Mouse (Mus musculus) thymus, adult 2 months (tissue): Measurements from ENCODE around the gene Gm20388. TPM values are rescaled to one million over a fixed set of nuclear protein-coding genes. Genes with fewer than 3 reads are reported as not detected.

Experiments
- DNase-seq: peaks from one replicate; pipeline ENCODE4 v3.0.0; 2021
- H3K27ac ChIP-seq: fragments of 200-500 bp; 2 replicates; pipeline ENCODE4 v1.5.1; 2012; ENCODE audit warnings: low read length, control low read depth; ENCODE audit not compliant: control insufficient read depth, insufficient read depth
- H3K27me3 ChIP-seq: fragments of 200-500 bp; 2 replicates; pipeline ENCODE4 v1.6.1; 2012; ENCODE audit warnings: mild to moderate bottlenecking, low read length, moderate library complexity, mixed read lengths; ENCODE audit not compliant: control insufficient read depth, insufficient read depth
- H3K36me3 ChIP-seq: fragments of 200-500 bp; 2 replicates; pipeline ENCODE4 v1.6.1; 2012; ENCODE audit warnings: mild to moderate bottlenecking, low read length, moderate library complexity; ENCODE audit not compliant: control insufficient read depth, insufficient read depth
- H3K4me1 ChIP-seq: fragments of 200-500 bp; replicated peaks from 2 replicates; pipeline ENCODE4 v1.6.1; 2012; ENCODE audit warnings: low read length; ENCODE audit not compliant: control insufficient read depth, insufficient read depth
- H3K4me3 ChIP-seq: fragments of 200-500 bp; 2 replicates; pipeline ENCODE4 v1.5.1; 2012; ENCODE audit warnings: mild to moderate bottlenecking, low read length, control low read depth, moderate library complexity; ENCODE audit not compliant: control insufficient read depth, insufficient read depth
- CTCF ChIP-seq: fragments of 200-500 bp; IDR thresholded peaks from 2 replicates; pipeline ENCODE4 v1.5.1; 2012; ENCODE audit warnings: mild to moderate bottlenecking, control low read depth, low read length, moderate library complexity, borderline replicate concordance; ENCODE audit not compliant: control insufficient read depth, poor library complexity, insufficient read depth; ENCODE audit errors: extremely low read depth
- POLR2A ChIP-seq: fragments of 200-500 bp; IDR thresholded peaks from 2 replicates; pipeline ENCODE4 v1.6.1; 2012; ENCODE audit warnings: mild to moderate bottlenecking, low read length, control low read depth, moderate library complexity; ENCODE audit not compliant: control insufficient read depth, poor library complexity, insufficient read depth; ENCODE audit errors: extremely low read depth
- WGBS: fragments of 180-500 bp; shearing (Covaris S2); methylation state at CpG from one replicate; pipeline ENCODE4 v1.1.7; 2018; 5-methylcytosine and 5-hydroxymethylcytosine counted together
- polyA plus RNA-seq: library from polyadenylated mRNA; depleted of rRNA; stranded (reverse); fragments of >200 nt; gene quantifications from 2 replicates; pipeline ENCODE4 v1.2.3, GENCODE M21; 2012

The Gm20388 gene
- polyA plus RNA-seq, 1 experiment = 103 TPM

DNA sequence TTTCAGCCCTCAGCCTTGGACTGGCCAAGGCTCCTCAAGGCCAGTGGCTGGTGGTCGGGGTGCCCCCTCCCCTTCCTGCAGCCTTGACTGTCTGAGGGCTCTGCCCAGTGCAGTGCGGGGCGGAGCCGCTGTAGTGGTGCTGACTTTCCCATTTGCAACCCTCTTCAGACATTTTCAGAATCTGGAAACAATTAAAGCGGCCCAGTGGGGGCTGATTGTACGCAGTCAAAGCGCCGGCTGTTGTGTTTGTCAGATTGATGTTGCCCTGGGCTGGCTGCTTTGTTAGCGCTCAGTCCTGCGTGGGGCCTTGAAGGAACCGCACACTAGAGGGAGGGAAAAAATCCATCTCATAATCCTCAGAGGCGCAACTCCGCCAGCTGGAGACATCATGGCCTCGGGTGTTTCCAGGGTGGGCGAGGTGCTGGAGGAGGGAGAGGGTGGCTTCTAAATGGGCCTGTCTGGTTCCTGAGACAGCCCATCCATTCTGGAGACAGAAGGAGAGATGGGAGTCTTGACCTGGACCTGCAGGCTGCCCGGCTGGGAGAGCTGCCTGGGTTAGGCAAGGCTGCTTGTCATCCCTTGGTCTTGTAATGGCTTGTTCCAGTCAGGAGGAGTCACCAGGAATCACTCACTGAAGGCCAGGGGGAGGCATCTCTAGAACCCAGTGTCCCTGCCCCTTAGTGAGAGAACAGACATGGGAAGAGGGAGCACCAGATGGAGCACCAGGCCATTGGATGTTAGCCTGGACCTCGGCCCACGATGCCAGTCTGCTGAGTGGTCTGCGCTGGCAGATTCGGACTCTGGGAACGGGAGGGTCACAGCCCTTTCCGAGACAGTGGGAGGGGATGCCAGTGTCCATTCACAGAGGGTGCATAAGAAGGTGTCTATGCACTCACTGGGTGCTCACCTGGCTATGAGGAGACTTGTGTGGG is 388.2 kb downstream of the Gm20388 start:
- H3K4me1 ChIP-seq = peaks cover 29% of the 10 kb centered on the region
- no peak overlapping the region for H3K4me3 ChIP-seq
- H3K27me3 ChIP-seq = no peaks in the 10 kb centered on the region
- no peak for DNase-seq
- H3K36me3 ChIP-seq = no peaks in the 10 kb centered on the region
- 94% methylated on average over 22 of the region's 22 CpGs for WGBS
- no peak overlapping the region for H3K27ac ChIP-seq
- TF ChIP-seq CTCF (no peak), POLR2A (no peak)

DNA sequence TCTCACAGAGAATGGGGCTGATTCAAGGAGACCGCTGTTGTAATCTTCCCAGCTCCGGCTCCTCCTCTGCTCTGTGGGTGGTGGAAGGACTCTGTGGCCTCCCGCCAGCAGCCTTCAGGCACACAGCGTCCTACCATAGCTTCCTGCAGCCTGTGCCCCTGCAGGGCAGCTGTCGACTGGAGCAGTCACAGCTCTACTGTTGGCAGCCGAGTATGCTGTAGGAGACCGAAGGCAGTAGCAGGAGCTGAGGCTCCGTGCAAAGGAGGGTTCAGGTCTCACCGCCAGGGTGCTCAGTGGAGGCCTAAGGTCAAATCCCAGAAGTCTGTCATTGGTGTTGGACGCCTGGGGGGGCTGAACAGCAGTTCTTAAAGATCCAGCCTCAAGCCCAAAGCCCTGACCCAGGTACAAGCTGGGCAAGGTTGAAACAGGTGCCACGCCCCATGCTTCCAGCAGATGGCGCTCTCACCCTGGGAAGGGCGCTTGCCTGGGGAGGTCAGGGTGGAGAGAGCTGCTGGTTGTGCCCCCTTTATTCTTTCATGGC is 390.0 kb downstream of the Gm20388 start:
- H3K27me3 ChIP-seq = no peaks in the 10 kb centered on the region
- H3K4me1 ChIP-seq = peaks cover 24% of the 10 kb centered on the region
- peak; percentile 84 for DNase-seq
- no peak overlapping the region for H3K27ac ChIP-seq
- WGBS = 5% methylated on average over 13 of the region's 13 CpGs
- no peak overlapping the region for H3K4me3 ChIP-seq
- no peaks in the 10 kb centered on the region for H3K36me3 ChIP-seq
- TF ChIP-seq CTCF (peak; percentile 97), POLR2A (0 out of 2 replicates have a peak, but pooled peaks have one; percentile 23)

DNA sequence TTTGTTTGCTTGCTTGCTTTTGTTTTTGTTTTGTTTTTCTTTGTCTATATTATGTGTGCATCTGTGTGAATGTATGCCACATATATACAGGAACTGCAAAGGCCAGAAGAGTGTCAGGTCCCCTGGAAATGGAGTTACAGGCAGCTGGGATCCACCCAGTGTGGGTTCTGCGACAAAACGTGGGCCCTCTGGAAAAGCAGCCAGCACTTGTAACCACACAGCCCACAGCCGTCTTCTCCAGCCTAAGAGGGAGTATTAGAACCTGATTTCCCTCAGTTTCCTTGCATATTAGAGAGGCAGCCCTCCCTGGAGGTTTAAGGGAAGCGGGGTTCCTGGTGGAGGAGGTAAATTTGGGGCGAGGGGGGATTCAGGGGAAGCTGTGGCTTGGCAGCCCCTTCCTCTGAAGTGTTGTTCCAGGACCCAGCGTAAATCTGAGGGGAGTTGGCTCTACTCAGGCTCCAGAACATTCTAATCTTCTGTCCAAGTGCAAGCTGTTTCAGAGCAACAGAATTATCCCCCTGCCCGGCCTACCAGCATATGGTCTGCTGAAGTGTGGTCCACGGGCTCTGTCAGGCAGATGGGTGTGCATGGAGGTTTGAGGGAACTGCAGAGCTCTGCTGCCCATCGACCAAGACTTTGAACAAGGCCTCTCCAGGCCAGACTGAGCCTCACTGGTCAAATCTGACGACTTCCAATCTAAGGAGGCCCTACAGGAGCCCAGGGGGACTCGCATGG is 392.5 kb downstream of the Gm20388 start:
- TF ChIP-seq POLR2A (no peak), CTCF (no peak)
- H3K27ac ChIP-seq = no peak overlapping the region

DNA sequence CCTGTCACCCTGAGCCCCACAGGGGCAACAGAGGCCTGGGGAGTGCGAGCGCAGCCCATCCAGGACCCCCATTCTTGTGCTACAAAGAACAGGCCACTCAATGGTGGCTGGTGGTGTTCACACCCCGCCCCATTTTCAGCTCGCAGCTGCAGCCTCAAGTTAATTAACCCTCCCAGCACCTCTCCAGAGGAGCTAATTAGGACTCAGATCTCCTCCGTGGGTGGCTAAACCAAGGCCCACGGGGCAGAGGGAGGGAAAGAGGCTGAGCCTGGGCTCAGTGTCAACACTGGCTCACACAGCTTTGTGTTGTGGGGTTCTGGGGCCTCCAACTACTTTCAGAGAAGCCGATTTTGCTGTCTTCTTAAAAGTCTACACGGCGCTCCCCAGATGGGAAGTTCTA is 393.5 kb downstream of the Gm20388 start:
- no peak for DNase-seq
- Histone ChIP-seq H3K4me3 (no peak overlapping the region), H3K27ac (no peak overlapping the region), H3K36me3 (no peaks in the 10 kb centered on the region), H3K4me1 (peaks cover 46% of the 10 kb centered on the region), H3K27me3 (no peaks in the 10 kb centered on the region)
- whole genome bisulfite sequencing = 87% methylated on average over 9 of the region's 9 CpGs
- no peak for TF ChIP-seq CTCF
- TF ChIP-seq POLR2A = no peak

More for the DNA sequence above, 392.5 kb downstream of the Gm20388 start:
- Histone ChIP-seq H3K4me3 (no peak overlapping the region), H3K36me3 (no peaks in the 10 kb centered on the region), H3K4me1 (peaks cover 42% of the 10 kb centered on the region), H3K27me3 (no peaks in the 10 kb centered on the region)
- DNase-seq = no peak
- 74% methylated on average over 11 of the region's 11 CpGs for WGBS

DNA sequence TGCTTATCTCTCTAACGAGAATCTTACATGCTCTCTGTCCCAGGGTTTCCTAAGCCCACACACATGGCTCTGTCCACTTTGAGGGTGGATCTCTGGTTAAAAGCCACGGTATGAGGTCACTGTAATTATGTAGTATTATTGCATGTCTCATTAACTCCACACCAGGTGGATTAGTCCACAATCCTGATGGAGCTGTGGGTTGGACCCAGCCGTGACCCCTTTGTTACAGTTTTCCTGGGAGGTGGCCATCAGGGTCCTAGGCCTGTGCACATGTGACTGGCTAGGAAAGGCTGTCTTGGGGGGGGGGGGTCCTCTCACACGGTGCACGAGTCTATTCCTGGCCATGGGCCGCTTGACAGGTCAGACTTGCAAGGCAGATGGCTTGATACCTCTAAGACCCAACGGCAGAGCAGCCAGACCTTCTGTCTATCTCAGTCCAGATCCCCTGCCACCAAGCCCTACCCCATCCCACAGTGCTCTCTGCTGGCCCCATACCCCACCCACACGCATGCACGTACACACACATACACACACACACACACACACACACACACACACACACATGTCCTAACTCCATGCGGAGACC is 395.3 kb downstream of the Gm20388 start:
- WGBS = 94% methylated on average over 10 of the region's 10 CpGs
- DNase-seq = no peak
- no peaks in the 10 kb centered on the region for H3K27me3 ChIP-seq
- no peak for TF ChIP-seq CTCF
- TF ChIP-seq POLR2A = no peak
- H3K4me3 ChIP-seq = no peak overlapping the region
- no peaks in the 10 kb centered on the region for H3K36me3 ChIP-seq
- no peak overlapping the region for H3K27ac ChIP-seq
- H3K4me1 ChIP-seq = peaks cover 50% of the 10 kb centered on the region

DNA sequence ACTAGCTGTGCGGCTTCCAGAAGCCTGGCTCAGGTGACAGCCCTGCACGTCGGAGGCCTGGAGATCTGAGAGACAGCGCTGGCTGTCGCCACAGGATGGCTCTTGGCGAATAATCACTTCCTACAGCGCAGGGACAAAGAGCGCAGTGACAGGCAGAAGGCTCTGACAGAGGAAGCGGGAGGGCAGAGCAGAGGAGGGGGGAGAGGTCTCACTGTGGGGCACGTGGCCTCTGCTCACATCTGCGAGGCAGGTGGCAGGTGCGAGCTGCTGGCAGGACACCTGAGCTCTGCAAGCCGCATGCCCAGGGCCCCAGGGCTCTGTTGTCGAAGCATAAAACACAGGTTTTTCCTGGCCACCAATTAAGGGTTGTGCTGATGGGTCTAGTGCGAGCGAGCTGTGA is 396.5 kb downstream of the Gm20388 start:
- Histone ChIP-seq H3K4me1 (peaks cover 55% of the 10 kb centered on the region), H3K36me3 (no peaks in the 10 kb centered on the region), H3K27ac (peak overlapping the region; percentile 74), H3K4me3 (no peak overlapping the region), H3K27me3 (no peaks in the 10 kb centered on the region)
- DNase-seq = peak; percentile 83
- WGBS = 6% methylated on average over 16 of the region's 16 CpGs
- TF ChIP-seq CTCF (0 out of 2 replicates have a peak, but pooled peaks have one; percentile 12), POLR2A (no peak)
